Mouse (Mus musculus) inflammation-experienced regulatory T-cells (primary cell): ENCODE data around the gene Gm45753. TPM values are rescaled to one million over a fixed set of nuclear protein-coding genes. Genes with fewer than 3 reads are reported as not detected.

Experiments used
- polyA plus RNA-seq, 2 experiments: library from polyadenylated mRNA; unstranded; fragments of 100-300 nt; shearing (Covaris generic); gene quantifications; one replicate each; pipeline ENCODE4 v1.2.1; 2017

Gene Gm45753
- not detected for polyA plus RNA-seq

DNA sequence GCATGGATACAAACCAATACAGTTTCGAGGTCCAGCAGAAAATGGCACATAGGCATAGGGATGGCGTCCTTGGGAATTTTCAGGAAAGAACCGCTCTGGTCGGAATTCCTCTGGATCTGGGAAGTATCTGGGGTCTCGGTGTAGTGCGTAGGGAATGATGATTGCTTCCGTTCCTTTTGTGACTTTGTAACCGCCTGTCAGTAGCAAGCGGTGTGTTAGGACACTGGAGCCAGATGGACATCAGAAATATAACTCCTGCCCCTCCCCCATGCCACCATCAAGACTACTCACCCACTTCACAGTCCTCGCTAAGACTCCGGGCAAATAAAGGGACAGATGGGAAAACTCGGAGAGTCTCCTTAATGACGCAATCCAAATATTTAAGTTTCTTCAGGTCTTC, at the start of gene Gm45753:
Gene Gm45753 (minus strand): TSS at position 101 of the 400 bp plus-strand sequence.

GRCm38 (mm10) chr8:45332685-45333409, 24.6 kb upstream of the Gm45753 start, which contains the start of gene Cyp4v3:
Gene Cyp4v3 (minus strand): TSS chr8:45333216.

GRCm38 (mm10) chr8:45294687-45295086, 13.6 kb downstream of the Gm45753 start, which contains the start of gene Klkb1:
Gene Klkb1 (minus strand): TSS chr8:45294859.

GRCm38 (mm10) chr8:45261920-45262319, 46.3 kb downstream of the Gm45753 start, which contains the start of gene F11:
Gene F11 (minus strand): TSS chr8:45262031.

Other genes with a start within 250 kb of the Gm45753 start
- gene Mtnr1a, start 239.3 kb downstream of the Gm45753 start, polyA plus RNA-seq: under 1 TPM in 1 of 2 experiments, not detected in 1; 0.94 TPM
- not detected for gene F11, start 46.4 kb downstream of the Gm45753 start, polyA plus RNA-seq
- 1 to 10 TPM in 1 of 2 experiments, under 1 TPM in 1; 0.06 to 1.1 TPM for gene Klkb1, start 13.6 kb downstream of the Gm45753 start, polyA plus RNA-seq
- gene Cyp4v3, start 24.8 kb upstream of the Gm45753 start, polyA plus RNA-seq: 10 to 100 TPM; 17.4 to 20.2 TPM
- under 1 TPM in 1 of 2 experiments, not detected in 1; 0.27 TPM for gene Fam149a, start 73.8 kb upstream of the Gm45753 start, polyA plus RNA-seq
- gene Tlr3, start 102.6 kb upstream of the Gm45753 start, polyA plus RNA-seq: 1 to 10 TPM in 1 of 2 experiments, under 1 TPM in 1; 0.74 to 1.6 TPM
- gene Sorbs2, start 199.3 kb upstream of the Gm45753 start, polyA plus RNA-seq: 1 to 10 TPM in 1 of 2 experiments, under 1 TPM in 1; 0.19 to 3.1 TPM